Mouse (Mus musculus): ENCODE data around the gene Slc34a1. TPM values are rescaled to one million over a fixed set of nuclear protein-coding genes. Genes with fewer than 3 reads are reported as not detected.

Slc34a1 gene
- total RNA-seq (2021), result not detected
- long read RNA-seq, experiment 1, result 0 reads
- long read RNA-seq, experiment 2, result 0 reads

DNA sequence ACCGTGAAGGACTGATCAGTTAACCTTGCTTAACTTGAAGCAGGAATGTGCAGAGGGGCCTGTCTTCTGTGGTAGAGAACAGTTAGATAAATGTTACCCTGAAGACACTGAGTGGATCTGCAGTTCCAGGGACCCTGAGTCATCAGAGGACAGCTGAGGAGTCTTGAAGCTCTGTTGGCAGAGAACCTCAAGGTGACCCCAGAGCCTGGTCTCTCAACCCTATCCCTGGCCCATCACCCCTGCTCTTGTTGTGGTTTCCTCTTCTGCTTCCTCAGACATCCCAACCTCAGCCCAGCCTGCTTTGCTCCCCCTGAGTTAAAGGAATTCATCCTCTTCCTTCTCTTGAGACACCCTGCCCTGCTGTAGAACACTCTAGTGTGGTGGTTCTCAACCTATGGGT is at the start of gene Slc34a1:
Slc34a1 (plus strand) TSS at position 100 of the 400 bp plus-strand sequence.
- intact Hi-C loops (cut with DNase I), result no loop called here

DNA sequence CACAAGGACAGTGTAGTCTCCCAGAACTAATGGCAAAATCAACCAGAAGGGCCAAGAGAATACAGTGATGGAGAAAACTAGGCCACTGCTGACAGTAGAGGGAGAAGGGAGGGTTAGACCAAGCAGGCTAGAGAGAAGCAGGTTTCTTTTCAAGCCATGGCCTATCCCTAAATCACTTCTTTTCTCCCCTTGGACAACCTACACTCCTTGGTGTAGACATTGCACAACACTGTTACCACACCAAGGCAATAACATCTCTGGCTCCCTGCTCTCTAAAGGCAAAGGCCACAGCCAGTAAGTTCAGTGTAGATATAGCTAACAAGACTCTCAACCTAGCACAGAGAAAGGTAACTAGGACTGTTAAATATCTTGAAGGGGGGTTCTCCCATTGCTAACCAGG is 36.8 kb upstream of the Slc34a1 start:
- intact Hi-C loops (cut with DNase I), result no loop called here

More for the DNA sequence above, at the start of gene Slc34a1:
- no peak for DNase-seq

DNA sequence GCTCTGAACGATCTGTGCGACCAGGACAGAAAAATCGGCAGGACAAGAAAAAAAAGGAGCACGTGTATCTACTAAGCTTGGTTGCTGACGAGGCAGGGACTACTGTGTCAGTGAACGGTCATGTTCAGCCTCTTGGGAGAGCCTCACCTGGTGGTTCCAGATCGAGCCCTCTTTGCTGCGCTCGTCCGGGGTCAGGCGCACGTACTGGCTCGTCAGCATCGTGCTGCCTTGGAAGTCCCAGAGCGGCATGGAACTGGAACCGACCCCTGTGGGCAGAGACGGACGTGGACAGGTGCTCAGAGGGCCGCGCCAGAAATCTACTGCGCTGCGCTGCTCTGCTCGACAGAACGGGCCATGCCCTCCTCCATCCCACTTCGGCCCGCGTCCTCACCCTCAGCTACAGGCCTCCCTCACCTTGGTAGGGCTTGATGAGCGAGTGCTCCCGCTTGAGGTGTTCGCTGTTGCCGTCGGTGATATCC is 36.0 kb upstream of the Slc34a1 start:
- intact Hi-C loops (cut with DNase I), result no loop called here
- DNase-seq, result no peak

More for the DNA sequence above, 36.8 kb upstream of the Slc34a1 start:
- no peak for DNase-seq

DNA sequence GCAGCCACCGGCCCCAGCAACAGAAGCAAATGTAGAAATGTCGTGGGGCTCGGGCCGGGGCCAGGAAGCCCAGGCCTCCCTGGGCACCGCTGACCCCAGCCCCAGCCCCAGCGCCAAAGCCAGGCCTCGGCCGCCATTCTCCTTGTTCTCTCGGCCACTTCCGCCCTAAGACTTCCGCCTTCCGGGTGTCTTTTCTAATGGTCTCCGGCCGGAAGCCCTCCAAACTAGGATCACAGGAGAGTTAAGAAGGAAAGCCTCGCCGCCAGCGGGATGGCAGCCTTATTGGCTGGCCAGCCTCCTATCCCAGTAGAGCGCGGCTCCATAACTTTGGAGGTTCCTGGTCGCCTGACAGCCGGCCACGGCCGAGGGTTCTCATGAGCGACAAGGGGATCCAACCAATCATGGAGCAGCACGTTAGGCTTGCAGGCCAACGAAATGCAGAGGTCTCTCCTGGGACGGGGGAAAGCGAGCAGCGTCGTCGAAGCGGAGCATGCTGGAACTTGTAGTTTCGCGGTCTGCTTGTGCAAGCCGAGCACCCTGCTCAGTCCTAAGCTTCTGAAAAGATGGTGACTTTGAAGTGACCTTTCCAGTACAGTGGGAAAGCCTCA is 35.4 kb upstream of the Slc34a1 start, which contains the start of gene Lman2:
Lman2 (minus strand) TSS at position 331 of the 608 bp plus-strand sequence.
- intact Hi-C loops (cut with DNase I), result no loop called here
- peak; percentile 93 to 95 for DNase-seq

DNA sequence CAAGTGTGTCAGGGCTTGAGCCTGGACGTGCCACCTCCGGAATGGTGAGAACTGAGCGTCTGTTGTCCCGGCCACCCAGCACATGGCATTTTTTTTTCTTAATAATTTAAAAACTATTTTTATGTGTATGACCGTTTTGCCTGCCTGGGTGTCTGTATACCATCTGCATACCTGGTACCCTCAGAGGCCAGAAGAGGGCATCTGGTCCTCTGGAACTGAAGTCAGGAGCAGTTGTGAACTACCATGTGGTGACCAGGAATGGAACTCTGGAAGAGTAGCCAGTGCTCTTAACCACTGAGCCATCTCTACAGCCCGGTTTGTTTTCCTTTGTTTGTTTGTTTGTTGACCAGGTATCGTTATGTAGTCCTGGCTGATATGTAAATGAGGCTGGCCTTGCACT is 29.6 kb upstream of the Slc34a1 start:
- intact Hi-C loops (cut with DNase I), result no loop called here
- DNase-seq, result no peak

DNA sequence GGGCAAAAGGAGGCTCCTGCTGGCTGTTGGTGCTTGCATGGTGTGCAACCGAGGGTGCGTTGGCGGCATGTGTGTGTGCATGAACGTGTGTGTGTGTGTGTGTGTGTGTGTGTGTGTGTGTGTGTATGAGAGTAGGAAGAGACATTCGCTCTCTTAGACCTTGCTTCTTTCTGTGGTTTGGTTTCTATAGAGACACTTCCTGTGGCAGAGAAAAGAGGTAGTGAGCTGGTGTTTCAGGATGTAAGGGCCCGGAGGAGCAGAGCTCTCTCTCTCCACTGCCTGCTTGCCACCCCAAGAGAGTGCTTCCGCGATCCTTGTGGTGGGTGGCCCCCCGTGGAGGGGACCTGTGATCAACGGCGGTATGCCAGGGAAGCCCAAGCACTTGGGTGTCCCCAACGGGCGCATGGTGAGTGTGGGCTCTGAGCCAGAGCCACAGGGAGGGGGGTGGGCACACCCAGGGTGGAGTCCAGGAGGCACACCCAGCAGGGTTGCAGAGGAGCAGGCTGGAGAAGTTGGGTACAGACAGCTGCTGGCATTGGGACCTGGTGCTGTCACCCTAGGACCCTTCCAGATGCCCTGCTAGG is 28.4 kb upstream of the Slc34a1 start, which contains the start of gene Rgs14:
Rgs14 (plus strand) TSS at position 202 of the 584 bp plus-strand sequence.
- peak; percentile 14 to 19 for DNase-seq
- intact Hi-C loops (cut with DNase I), result no loop called here

DNA sequence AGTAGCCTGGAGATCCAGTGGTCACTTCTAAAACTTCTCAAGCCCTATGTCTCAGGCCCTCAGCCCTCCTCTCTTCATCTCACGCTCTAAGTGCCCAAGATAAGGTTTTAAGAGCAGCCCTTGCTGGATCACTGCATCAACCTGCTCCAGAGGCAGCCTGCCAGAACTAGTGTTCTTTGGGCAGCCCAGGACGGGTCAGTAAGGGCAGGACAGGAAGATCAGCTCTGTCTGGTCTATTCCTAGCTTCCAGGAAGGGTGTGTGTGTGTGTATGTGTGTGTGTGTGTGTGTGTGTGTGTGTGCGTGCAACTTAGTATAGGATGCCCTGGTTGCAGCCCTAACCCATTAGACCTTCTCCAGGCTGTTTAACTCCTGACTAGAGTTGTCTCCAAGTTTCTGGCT is 27.8 kb upstream of the Slc34a1 start:
- DNase-seq, result peak; percentile 21 to 27
- intact Hi-C loops (cut with DNase I), result no loop called here

DNA sequence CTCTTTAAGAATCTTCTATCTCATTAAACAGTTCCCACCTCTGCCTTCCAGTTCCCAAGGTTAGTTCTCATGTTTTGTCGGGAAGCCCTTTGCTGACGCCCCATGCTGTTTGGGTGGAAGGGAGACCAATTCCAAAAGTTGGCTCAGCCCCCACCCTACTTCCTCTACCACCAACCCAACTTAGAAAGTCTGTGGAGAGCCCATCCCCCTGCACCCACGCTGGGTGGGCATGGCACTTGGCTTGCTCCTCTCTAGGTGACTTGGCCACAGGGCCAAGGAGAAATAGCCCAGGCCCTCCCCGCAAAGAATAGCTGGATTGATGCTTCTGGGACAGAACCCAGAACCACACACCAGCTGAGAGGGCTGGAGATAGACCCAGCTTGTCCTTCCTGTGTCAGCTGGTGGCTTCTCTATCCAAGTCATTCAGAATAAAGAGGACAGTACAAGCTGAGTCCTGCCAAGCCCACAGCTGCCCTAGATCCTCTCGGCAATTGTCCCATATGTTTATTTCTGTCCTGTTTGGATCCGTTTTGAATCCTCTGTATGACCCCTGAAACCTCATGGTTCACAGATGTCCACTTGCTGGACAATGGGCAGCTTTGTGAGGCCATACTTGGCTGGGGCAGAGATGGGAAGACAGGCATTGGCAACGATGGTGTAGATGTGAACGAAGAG is 26.8 kb upstream of the Slc34a1 start:
- peak in 1 of 2 experiments; percentile 36 for DNase-seq
- intact Hi-C loops (cut with DNase I), result no loop called here

DNA sequence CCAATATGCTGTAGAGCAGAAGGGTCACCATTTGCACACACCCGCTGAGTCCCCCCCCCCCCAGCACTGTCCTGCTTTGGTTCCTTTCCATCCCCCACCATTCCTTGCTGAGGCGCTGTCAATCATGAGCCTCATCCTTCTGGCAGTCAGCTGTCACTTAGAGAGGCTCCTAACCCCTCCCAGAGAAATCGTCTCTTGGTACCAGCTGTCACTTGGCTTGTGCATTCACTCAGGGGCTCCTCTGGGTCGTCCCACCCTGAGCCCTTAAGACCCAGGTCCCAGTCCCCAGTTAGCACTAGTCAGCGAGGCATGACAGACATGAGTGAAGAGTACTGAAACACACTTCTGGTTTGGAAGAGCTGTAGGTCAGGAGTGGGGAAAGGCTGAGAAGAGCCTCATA is 26.2 kb upstream of the Slc34a1 start:
- no peak for DNase-seq
- intact Hi-C loops (cut with DNase I), result no loop called here

DNA sequence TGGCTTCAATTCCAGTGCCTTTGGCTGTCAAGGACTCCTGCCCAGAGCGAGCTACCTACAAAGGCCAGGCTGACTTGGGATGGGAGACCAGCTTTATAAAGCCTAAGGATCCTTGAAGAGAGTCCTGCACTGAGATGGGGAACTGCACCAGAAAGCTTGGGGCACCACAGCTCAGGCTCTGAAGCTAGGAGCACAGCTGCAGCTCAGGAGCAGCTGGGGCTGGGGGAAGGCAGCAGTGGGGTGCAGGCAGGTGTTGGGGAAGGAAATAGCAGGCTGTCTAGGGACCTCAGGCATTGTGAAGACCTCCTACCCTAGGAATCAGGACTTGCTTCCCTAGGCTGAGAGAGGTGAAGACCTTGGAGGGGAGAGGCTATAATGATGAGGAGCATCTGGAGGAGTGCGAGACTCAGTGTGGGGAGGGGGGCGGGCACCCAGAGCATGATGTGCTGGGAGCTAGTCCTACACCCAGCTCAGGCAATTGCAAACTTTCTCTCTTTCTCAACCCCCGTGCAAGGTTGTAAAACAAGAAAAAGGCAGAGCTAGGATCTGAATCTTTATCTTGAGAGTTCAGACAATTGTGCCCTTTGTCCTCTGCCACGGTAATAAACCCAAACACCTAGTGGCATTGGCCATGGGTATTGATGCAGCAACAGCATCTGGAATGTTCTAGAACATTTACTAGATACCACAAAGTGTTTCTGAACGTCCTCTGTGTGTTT is 23.6 kb upstream of the Slc34a1 start:
- no peak for DNase-seq
- intact Hi-C loops (cut with DNase I), result no loop called here

DNA sequence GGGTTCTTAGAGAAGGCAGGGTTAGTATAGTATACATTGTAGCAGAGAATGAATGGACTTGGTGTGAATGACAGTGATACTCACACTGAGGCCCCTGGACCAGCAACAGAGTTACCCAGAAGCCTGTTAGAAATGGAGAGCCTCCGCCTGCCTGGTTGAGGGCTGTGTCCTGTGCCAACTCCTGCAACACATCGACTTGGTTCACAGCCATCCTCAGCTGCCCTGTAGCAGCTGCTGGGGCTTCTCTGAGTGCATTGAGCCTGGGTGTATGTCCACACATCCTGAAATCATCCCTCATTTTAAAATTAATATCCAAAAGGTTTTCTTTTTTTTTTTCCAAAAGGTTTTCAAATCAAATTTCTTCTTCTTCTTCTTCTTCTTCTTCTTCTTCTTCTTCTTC is 22.1 kb upstream of the Slc34a1 start:
- no peak for DNase-seq
- intact Hi-C loops (cut with DNase I), result no loop called here

DNA sequence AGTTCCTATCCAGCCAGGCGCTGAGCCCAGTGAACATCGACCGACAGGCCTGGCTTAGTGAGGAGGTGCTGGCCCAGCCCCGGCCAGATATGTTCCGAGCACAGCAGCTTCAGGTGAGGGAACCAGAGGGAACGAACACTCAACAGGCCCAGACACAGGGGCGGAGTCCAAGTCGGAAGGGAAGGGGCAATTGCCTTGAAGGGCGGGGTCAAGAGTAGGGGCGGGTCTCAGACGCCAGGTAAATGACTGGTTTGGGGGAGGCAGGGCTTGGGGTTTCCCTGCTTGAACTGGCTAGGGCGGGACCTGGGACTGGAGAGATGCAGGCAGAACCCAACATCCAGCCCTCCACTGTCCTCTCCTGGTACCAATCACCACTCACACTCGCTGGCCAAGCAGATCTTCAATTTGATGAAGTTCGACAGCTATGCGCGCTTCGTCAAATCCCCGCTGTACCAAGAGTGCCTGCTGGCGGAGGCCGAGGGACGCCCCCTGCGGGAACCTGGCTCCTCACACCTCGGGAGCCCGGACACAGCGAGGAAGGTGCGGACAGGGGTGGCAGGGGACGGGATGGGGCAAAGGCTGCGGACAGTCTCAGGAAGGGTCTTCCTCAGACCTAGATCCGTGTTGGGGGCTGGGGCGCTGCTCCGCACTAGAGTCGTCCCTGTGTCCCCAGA is 18.9 kb upstream of the Slc34a1 start:
- intact Hi-C loops (cut with DNase I), result no loop called here
- no peak for DNase-seq

DNA sequence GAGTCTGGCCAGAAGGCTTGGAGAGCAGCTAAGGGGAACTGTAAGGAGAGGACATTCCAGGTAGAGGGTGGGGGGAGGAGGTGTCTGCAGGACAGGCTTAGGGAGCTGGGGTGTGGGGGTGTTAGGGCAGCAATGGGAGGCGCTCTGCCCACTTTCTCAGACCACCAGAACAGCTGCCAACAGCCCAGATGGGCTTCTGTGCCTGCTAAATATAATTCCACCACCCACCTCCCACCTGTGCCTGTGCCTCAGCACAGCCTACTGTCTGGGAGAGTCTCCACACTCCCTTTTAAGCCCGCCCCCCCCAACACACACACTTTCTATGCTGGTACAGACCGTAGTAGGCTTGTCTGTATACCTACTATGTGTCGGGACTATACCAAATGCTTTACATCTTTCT is 16.2 kb upstream of the Slc34a1 start:
- intact Hi-C loops (cut with DNase I), result no loop called here
- no peak for DNase-seq

DNA sequence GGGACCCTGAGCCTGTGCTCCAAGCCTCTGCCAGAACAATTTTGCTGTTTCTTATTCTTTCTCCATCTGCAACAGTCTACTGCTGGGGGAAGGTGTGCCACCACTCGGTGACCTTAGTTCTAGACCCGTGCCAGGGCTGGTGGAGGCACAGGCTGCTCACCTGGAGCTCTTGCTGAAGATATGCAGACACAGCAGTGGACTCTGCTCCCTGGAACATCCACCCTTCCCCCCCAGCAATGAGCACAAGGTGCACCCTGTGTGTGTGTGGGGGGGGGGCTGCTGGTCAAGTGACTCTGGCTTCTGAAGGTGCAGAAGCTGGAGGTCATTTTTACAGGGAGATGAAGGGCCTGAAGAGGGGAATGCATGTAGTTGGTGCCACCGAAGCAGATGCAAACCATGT is 7.3 kb upstream of the Slc34a1 start:
- DNase-seq, result no peak
- intact Hi-C loops (cut with DNase I), result loop anchor here (5.0 kb wide), 1 partner anchor 63 kb away; the partner anchor contains the start of gene Mxd3

DNA sequence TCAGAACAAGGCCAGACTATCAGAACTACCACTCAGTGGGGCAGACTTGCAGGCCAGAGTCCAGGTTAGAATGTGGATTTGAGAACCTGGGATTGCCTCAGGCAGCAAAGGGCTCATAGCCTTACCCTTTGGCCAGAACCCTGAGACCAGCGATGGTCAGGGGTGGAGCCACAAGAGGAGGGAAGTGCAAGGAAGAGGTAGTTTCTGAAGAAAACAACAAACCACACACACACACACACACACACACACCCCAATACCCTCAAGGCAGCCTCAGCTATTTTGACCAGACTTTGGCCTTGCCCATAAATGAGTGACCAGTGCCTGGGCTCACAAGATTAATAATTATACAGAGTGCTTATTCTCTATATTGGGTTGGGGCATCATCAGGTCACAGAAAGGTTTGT is 6.4 kb upstream of the Slc34a1 start:
- DNase-seq, result no peak
- intact Hi-C loops (cut with DNase I), result loop anchor here (5.0 kb wide), 1 partner anchor 64 kb away; the partner anchor contains the start of gene Mxd3

DNA sequence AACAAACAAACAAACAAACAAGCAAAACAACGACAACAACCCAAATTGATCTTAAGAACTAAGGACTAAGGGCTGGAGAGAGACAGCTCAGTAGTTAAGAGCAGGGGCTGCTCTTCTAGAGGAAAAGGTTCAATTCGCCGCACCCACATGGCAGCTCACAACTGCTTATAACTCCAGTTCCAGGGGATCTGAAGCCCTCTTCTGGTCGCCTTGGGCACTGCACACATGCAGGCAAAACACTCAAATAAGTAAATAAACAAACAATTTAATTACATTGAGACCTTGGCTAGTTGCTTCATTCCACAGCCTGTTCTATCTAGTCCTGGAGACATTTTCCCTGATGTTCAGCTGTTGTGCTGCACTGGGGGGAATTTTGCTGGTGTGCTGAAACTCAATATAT is 5.1 kb upstream of the Slc34a1 start:
- intact Hi-C loops (cut with DNase I), result loop anchor here (5.0 kb wide), 1 partner anchor 66 kb away; the partner anchor contains the start of gene Mxd3
- no peak for DNase-seq

DNA sequence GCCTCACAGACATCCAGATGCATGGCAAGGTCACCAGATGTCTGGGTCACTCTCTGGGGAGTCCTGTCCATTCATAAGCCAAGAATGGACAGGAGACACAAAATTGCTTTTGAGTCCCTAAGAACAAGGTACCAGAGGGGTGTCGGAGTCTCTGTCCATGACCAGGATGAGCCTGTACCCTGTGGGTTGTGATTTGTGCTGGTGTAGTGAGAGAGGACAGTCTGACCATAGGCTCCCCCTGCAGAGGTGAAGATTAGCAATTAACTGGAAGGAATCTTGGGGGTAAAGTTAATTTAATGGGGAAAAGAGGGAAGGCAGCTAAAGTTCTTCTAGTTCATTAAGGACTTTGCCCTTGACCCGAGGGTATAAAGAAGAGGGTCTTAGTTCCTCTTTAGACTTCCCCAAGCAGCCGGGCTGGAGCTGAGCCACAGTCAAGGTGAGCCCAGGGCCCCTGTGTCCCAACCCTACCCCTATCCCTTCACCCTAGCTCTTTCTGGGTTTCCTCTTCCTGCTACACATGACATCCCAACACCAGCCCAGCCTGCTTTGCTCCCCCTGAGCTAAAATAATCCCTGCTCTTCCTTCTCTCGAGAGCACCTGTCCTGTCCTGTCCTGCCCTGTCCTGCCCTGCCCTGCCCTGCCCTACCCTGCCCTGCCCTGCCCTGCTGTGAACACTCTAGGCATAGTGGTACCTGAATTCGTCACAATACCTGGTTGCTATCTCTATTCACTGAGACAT is 1.5 kb downstream of the Slc34a1 start:
- DNase-seq, result no peak
- intact Hi-C loops (cut with DNase I), result loop anchor here (2.0 kb wide), 1 partner anchor 69 kb away; no protein-coding TSS in a partner anchor

DNA sequence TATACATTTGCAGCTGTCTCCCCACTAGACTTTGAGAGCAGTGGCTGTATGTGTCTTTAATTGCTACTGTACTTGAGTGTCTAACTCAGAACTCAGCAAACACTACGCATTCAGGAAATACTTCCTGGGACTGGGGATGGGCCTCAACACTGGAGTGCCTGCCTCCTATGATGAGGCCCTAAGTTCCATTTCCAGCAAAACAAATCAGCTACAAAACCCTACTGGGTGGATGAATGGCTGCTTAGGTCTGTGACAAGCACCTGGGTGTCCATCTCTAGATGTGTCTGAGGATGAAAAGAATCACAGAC is 2.0 kb downstream of the Slc34a1 start:
- DNase-seq, result no peak
- intact Hi-C loops (cut with DNase I), result loop anchor here (2.0 kb wide), 1 partner anchor 69 kb away; no protein-coding TSS in a partner anchor

DNA sequence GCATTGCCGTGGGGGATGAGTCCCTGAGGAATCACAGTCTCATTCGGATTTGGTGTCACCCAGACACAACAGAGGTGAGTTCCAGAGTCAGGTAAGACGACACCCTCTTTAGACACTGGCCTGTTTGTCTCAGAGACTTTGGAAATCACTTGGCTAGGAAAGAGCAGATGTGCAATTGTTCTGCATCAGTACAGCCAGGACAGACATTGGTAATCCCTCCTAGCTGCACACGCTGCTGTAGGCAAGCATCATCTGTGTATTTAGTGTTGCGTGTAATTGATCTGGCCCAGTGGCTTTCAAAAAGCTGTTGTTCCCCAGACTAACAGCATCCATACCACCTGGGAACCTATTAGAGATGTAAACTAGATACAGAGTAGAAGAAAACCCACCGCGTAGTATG is 5.3 kb downstream of the Slc34a1 start:
- DNase-seq, result no peak
- intact Hi-C loops (cut with DNase I), result no loop called here
